Mouse (Mus musculus): ENCODE measurements around the gene Pax3.

DNA sequence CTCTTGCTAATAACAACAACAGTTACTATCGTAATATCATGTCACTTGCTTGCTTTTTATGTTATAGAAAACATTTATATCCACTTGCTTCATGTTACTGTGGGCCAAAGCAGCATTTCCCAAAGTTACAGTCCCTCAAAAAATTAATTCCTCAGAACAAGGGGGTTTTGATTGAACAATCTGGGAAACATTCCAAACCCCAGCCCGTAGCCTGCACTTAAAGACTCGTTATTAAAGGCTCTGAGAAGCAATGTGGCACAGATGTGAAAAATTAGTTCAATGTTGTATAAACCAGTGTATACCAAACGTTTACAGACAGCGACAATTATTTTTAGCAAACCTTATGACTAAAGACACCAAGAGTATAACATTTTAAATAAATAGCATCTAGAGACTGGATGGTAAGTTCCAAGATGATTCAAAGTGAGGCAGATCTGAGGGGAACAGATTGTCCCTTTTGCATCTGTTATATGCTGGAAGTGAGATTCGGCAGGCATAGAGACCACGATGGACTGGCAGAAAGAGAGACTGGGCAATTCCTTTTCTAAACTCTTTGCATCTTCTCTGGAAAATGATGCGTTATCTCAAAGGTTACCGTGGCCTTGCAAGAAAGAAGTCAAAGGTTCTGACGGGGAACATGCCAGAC is 35.1 kb upstream of the Pax3 start:
- no peak for TF ChIP-seq CTCF (IDR thresholded peaks at IDR 0.05; ENCODE audit: insufficient read depth, low read depth, low read length)
- no peak for TF ChIP-seq POLR2A (IDR thresholded peaks at IDR 0.05; ENCODE audit: insufficient read depth, low read depth, low read length)

Measured in olfactory bulb, adult 2 months (tissue).